Mouse (Mus musculus) intestine, postnatal 0 days (tissue): ENCODE measurements around the gene Nfyb. TPM values are rescaled to one million over a fixed set of nuclear protein-coding genes. Genes with fewer than 3 reads are reported as not detected.

Experiments
- ATAC-seq: fragments of 200-750 bp; cut with Nextera tagmentation; 2 replicates; pipeline ENCODE4 v1.8.0; 2017; ENCODE audit warnings: mild to moderate bottlenecking, moderate TSS enrichment, moderate library complexity
- H3K27ac ChIP-seq: fragments of 300-500 bp; sonication (generic); 2 replicates; pipeline ENCODE4 v1.5.1; 2014; ENCODE audit warnings: mild to moderate bottlenecking, low read depth, low read length, moderate library complexity
- H3K27me3 ChIP-seq: fragments of 300-500 bp; sonication (generic); replicated peaks from 2 replicates; pipeline ENCODE4 v1.6.1; 2014; ENCODE audit warnings: low read length, mixed read lengths; ENCODE audit not compliant: control insufficient read depth, insufficient read depth
- H3K36me3 ChIP-seq: fragments of 300-500 bp; sonication (generic); 2 replicates; pipeline ENCODE4 v1.6.1; 2014; ENCODE audit warnings: mild to moderate bottlenecking, moderate library complexity; ENCODE audit not compliant: control insufficient read depth, insufficient read depth
- H3K4me1 ChIP-seq: fragments of 300-500 bp; sonication (generic); replicated peaks from 2 replicates; pipeline ENCODE4 v1.6.1; 2014; ENCODE audit warnings: antibody characterized with exemption, low read length, mixed read lengths; ENCODE audit not compliant: control insufficient read depth, insufficient read depth
- H3K4me2 ChIP-seq: fragments of 300-500 bp; sonication (generic); replicated peaks from 2 replicates; pipeline ENCODE4 v1.6.1; 2014; ENCODE audit warnings: low read depth, mild to moderate bottlenecking, moderate library complexity
- H3K4me3 ChIP-seq: fragments of 300-500 bp; sonication (generic); 2 replicates; pipeline ENCODE4 v1.5.1; 2014; ENCODE audit warnings: low read depth, low read length
- H3K9ac ChIP-seq: fragments of 300-500 bp; sonication (generic); 2 replicates; pipeline ENCODE4 v1.6.1; 2014; ENCODE audit warnings: mild to moderate bottlenecking, low read depth, low read length
- H3K9me3 ChIP-seq: fragments of 300-500 bp; sonication (generic); 2 replicates; pipeline ENCODE4 v1.6.1; 2016; ENCODE audit warnings: mixed run types; ENCODE audit not compliant: control insufficient read depth
- CTCF ChIP-seq: sonication (generic); IDR thresholded peaks from 2 replicates; pipeline ENCODE4 v1.5.1; 2016; ENCODE audit warnings: low read depth, mild to moderate bottlenecking, control low read depth, antibody characterized with exemption, moderate library complexity
- WGBS: fragments of 180-500 bp; shearing (Covaris S2); extraction: QIAGEN DNeasy Blood & Tissue Kit; methylation state at CpG from one replicate; pipeline ENCODE4 v1.1.7; 2014; 5-methylcytosine and 5-hydroxymethylcytosine counted together
- polyA plus RNA-seq: library from polyadenylated mRNA; unstranded; fragments of >200 nt; fragmentation: Nextera tagmentation; extraction: Ambion mirVana; gene quantifications from 2 replicates; pipeline ENCODE4 v1.2.1, GENCODE M21; 2015

The Nfyb gene
- polyA plus RNA-seq, 1 experiment from 2014 or later: 19.8 TPM

DNA sequence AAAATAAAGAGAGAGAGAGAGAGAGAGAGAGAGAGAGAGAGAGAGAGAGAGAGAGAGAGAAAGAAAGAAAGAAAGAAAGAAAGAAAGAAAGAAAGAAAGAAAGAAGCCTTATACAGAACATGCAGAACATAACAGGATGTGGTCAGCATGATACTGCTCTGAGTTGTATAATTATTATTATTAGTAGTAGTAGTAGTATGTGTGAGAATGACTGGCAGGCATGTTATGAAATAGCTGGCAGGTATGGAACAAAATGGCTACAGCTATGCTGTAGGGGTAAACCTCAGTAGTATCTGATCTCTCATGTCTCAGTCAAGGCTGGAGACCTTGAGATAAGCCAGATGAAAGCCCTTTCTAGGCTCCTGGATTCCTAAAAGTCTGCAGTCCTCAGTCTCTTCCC, 25.2 kb upstream of the Nfyb start:
- Histone ChIP-seq H3K4me3 (no peak overlapping the region), H3K27me3 (no peaks in the 10 kb centered on the region), H3K9ac (no peak overlapping the region), H3K4me2 (no peak overlapping the region), H3K4me1 (no peaks in the 10 kb centered on the region), H3K27ac (no peak overlapping the region), H3K9me3 (0 out of 2 replicates have a peak, but pooled peaks cover 3% of the 10 kb centered on the region), H3K36me3 (no peaks in the 10 kb centered on the region)
- TF ChIP-seq CTCF: no peak
- no peak for ATAC-seq

- Histone ChIP-seq H3K4me1 (no peaks in the 10 kb centered on the region; the same call in 1 of the 2 replicates), H3K4me3 (no peak overlapping the region), H3K27me3 (no peaks in the 10 kb centered on the region), H3K9me3 (no peaks in the 10 kb centered on the region), H3K4me2 (no peak overlapping the region), H3K9ac (no peak overlapping the region), H3K36me3 (no peaks in the 10 kb centered on the region), H3K27ac (no peak overlapping the region)
- WGBS: 22% methylated on average over 2 of the region's 2 CpGs
- TF ChIP-seq CTCF: peak; percentile 74
- peak; percentile 82 for ATAC-seq
Observed at GRCm38 (mm10) chr10:82782472-82782871, 18.5 kb upstream of the Nfyb start.

GRCm38 (mm10) chr10:82780816-82781215, 16.9 kb upstream of the Nfyb start:
- Histone ChIP-seq H3K27ac (no peak overlapping the region), H3K36me3 (no peaks in the 10 kb centered on the region), H3K9ac (no peak overlapping the region), H3K27me3 (no peaks in the 10 kb centered on the region), H3K9me3 (no peaks in the 10 kb centered on the region), H3K4me2 (no peak overlapping the region), H3K4me3 (no peak overlapping the region), H3K4me1 (no peaks in the 10 kb centered on the region; the same call in 1 of the 2 replicates)
- no peak for ATAC-seq
- TF ChIP-seq CTCF: no peak

DNA sequence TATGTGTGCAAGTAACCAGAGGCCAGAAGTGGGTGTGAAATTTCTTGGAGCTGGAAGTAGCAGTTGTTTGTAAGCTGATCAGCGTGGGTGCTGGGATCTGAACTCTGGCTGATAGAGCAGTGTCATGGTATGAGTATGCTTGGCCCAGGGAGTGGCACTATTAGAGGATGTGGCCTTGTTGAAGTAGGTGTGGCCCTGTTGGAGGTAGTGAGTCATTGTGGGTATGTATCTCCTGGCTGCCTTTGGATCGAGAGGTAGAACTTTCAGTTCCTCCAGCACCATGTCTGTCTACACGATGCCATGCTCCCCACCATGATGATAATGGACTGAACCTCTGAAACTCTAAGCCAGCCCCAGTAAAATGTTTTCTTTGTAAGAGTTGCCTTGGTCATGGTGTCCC, 16.4 kb upstream of the Nfyb start:
- Histone ChIP-seq H3K4me2 (no peak overlapping the region), H3K9me3 (no peaks in the 10 kb centered on the region), H3K4me3 (no peak overlapping the region), H3K27me3 (no peaks in the 10 kb centered on the region), H3K4me1 (no peaks in the 10 kb centered on the region; the same call in 1 of the 2 replicates), H3K9ac (no peak overlapping the region), H3K36me3 (no peaks in the 10 kb centered on the region), H3K27ac (no peak overlapping the region)
- peak; percentile 59 for ATAC-seq
- WGBS: 64% methylated on average over 3 of the region's 3 CpGs
- TF ChIP-seq CTCF: no peak

DNA sequence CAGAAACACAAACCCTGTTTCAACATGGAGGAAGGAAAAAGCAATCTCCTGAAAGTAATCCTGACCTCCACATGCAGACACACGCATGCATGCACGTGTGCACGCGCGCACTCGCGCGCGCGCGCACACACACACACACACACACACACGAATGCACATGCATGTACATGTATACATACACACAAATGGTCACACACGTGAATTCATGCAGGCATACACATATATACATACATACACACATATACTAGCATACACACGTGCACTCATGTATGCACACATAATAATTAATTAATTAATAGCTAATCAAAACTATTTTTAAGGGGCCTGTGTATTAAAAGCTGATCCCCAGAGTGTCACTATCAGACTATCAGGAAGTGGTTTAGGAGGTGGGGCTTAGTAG, 15.9 kb upstream of the Nfyb start:
- Histone ChIP-seq H3K36me3 (no peaks in the 10 kb centered on the region), H3K4me2 (no peak overlapping the region), H3K4me3 (no peak overlapping the region), H3K9me3 (no peaks in the 10 kb centered on the region), H3K27ac (no peak overlapping the region), H3K9ac (no peak overlapping the region), H3K27me3 (no peaks in the 10 kb centered on the region), H3K4me1 (no peaks in the 10 kb centered on the region; the same call in 1 of the 2 replicates)
- ATAC-seq: no peak
- TF ChIP-seq CTCF: no peak
- 99% methylated on average over 14 of the region's 14 CpGs for WGBS

DNA sequence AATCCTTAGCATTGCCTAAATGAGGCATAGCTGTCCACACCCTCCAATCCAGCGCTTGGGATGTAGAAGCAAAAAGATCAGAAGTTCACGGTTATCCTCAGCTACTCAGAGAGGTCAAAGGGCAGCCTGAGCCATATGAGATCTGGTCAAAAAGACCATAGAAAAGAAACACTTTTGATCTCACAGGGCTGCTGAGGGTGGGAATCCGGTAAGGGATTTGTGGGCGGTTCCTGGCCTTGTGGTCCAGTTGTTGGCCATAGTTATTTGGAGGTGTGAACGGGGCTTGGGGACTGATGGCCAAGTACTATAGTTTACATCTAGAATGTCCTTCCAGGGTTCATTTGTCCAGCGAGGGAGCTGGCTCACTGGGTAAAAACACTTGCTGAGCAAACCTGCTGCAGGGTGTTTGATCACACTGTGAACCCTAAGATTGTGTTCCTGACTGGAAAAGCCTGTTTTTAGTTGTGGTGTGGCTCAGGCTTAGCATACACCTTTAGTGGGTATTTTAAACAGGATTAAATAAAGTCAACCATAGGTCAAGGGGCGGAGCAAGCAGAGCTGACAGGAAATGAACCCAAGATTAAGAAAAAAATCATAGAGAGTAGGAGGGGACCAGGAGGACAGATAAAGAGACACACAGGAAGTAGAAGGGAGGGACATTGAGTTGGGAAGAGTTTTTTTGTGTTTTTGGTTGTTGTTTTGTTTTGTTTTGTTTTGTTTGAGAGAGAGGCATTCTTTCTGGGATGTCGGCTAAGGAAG, 15.0 kb upstream of the Nfyb start:
- Histone ChIP-seq H3K36me3 (no peaks in the 10 kb centered on the region), H3K4me1 (no peaks in the 10 kb centered on the region; the same call in 1 of the 2 replicates), H3K9me3 (no peaks in the 10 kb centered on the region), H3K4me2 (no peak overlapping the region), H3K4me3 (no peak overlapping the region), H3K27me3 (no peaks in the 10 kb centered on the region), H3K27ac (no peak overlapping the region), H3K9ac (no peak overlapping the region)
- WGBS: 78% methylated on average over 8 of the region's 8 CpGs
- TF ChIP-seq CTCF: no peak
- ATAC-seq: no peak
